Mouse (Mus musculus) 416B (cell line): ENCODE data around the gene Arhgap21.
"Not testable (repeated sequence)": the region's sequence is repeated elsewhere in the genome, so short reads cannot be mapped to it uniquely, and the experiment has no call there.

Experiments
- DNase-seq: peaks from one replicate; pipeline ENCODE4 v3.0.0; 2011; ENCODE audit warnings: low read depth

Arhgap21 gene

GRCm38 (mm10) chr2:20941105-20941504, 27.6 kb downstream of the Arhgap21 start:
- no peak for DNase-seq

DNA sequence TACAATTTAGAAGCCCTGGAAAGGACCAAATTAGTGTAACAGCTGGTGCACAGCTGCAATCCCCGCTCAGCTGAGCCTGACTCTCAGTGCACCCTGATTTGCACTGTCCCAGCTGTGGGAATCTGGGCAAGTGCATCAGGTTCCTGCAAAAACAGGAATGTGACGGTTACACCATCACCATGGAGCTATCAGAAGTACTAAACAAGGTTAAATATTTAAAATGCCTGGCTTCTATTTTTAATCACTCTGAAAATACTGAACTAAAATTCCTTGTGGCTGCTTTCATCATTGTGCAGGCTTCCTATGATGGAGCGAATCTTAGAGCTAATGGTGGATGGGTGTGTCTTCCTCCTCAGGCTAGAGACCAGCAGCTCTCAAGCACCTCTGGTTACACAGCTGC, 29.3 kb downstream of the Arhgap21 start:
- no peak for DNase-seq

DNA sequence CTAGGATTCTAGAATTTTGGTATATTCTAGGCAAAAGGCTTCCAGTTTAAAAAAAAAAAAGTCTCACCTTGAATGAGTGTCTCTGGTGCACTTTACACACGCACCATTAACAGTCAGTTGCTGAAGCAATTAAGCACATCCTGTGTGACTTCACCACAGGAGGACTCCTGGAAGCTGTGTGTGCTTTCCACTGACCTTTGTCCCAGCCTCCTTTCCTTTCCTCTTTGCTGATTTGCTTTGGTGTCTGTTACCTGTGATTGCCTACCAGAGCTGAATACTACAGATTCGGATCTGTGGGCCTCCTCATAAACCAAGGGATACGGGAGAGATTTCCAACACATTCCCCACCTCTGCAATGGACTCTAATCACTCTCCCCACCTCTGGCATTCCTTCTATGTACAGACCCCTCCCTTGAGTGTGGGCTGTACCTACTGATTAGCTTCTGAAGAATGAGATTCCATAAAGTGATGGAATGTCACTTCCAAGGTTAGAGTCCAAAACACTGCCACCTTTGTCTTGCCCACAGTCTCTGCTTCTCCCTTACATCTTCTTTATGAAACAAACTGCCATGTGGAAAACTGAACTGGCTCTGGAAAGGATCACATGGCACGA, 32.0 kb downstream of the Arhgap21 start:
- no peak for DNase-seq

DNA sequence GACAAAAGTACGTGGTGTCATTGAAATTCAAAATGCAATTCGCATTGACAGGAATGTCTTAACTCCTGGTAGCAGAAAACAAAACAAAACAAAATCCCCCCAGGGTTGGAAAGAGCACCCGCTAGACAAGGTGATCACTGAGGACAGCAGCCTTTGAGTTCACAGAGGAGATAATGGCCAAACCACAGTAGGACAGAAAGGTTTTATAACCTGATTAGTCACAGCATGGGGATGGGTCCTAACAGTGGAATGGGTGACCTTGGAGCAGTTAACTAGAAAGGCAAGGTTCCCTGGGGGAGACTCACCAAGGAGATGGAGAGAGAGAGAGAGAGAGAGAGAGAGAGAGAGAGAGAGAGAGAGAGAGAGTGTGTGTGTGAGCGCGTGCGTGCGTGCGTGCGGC, 34.3 kb downstream of the Arhgap21 start:
- DNase-seq: no peak

DNA sequence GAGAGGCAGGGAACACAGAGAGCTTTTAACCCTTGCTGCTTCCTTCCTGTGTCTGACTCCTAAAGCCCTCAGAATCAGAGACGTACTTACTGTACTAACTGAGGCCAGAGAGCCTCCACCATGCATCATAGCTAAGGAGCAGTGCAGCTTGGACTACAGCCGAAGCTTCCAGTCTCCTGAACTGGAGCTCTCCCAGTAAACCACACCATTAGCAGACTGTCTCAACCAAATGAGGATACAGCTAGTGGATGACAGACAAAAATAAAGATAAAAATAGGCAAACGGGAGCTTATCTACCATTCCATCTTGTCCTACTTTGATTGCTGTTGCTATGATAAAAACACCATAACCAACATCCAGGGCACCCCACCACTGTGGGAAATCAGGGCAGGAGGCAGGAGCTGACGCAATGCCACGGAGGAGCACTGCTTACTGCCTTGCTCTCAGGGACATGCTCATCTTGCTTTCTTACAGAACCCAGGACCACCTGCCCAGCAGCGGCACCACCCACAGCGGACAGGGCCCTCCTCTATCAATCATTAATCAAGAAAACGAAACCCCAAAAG, 35.9 kb downstream of the Arhgap21 start:
- DNase-seq: peak; percentile 33

DNA sequence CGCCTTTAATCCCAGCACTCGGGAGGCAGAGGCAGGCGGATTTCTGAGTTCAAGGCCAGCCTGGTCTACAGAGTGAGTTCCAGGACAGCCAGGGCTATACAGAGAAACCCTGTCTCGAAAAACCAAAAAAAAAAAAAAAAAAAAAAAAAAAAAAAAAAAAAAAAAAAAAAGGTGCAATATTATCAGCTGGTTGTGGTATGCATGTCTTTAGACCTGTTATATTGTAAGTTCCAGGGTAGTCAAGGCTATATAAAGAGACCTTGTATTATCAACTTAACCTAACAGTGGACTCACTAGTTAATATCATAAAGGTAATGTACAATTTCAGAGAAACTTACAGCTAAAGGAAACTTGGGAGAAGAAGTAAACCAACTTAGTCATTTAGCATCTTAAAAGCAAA, 36.9 kb downstream of the Arhgap21 start:
- DNase-seq: not testable (repeated sequence)

DNA sequence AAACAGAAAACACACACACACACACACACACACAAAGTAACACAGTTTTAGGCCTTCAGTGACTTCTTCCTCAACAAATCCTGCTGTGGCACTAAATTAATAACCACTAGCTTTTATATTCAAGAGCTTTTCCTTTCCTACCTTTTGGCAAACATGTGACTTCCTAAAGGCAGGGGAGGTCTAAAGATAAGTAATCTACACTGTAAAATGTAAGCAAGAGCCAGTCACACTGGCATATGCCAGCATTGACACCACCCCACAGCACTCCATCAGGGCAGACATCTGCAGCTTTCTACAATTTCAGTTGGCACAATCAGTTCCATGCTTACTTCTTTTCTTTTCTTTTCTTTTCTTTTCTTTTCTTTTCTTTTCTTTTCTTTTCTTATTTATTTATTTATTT, 40.2 kb downstream of the Arhgap21 start:
- DNase-seq: peak; percentile 37

- no peak for DNase-seq
Measured at GRCm38 (mm10) chr2:20924938-20925337, 43.7 kb downstream of the Arhgap21 start.

GRCm38 (mm10) chr2:20922366-20922765, 46.3 kb downstream of the Arhgap21 start:
- no peak for DNase-seq

DNA sequence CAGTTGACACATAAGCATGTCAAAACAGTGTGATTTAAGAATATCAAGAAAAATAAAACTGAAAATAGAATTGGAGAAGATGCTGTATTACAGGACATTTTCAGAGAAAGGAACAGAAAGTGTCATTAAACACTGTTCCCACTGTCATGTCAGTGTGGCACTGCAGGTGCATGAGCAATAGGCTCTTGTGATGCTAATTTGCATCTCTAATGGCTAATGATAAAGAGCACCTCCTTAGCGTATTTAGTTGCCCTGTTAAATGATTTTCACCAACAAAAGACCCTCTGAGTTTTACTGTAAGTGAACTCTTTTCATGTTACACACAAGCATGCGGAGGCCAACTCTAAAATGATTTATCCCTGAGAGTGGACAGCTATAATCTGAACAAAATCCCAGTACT, 47.1 kb downstream of the Arhgap21 start:
- DNase-seq: no peak

DNA sequence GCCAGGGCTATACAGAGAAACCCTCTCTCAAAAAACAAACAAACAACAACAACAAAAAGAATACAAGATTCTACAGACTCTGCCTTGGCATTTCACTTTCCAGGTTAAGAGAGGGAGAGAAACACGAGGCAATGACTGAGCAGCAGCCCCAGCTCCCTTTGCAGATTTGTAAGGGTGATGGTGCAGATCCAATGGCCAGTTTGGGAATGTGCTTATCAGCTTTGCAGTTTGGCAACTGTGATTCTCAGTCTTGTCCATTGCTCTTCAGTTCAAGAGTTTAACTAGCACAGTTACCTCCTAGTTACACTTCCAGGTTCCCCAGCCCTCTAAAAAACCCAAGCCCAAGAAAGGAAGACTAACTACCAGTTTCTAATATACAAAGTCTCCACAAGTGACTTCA, 47.7 kb downstream of the Arhgap21 start:
- DNase-seq: no peak

DNA sequence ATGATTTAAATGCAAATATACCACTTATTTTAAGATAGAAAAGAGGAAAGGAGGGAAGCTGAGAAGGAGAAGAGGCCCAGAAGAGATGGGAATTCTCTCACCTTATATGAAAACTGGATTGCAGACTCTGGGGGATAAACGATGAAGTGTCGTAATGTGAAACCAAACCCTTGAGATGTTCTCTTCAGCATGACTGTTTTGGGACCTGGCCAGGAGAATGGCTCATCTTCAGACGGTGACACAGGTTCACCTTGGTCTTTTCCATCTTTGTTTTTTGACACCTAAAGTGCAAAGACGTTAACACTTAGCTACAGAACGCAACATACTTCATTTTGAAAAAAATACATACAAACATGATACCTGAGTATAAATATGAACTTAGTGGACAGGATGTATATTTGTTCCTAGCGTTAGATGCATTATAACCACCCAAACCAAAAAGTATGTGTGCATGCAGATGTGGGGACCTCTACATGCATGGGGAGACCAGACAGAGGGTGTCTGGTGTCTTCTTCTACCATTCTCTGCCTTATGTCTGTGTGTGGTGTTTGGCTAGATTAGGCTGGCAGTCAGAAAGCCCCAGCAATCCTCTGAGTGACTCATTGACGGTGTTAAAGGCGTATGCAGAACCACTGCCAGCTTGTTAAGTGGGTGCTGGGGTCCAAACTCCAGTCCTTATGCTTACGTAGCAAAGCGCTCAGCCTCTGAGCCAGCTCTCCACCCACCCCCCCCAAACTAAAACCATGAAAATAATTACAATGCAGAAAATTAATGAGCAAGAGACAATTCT, 54.0 kb downstream of the Arhgap21 start:
- peak; percentile 30 for DNase-seq

GRCm38 (mm10) chr2:20913019-20913415, 55.7 kb downstream of the Arhgap21 start:
- DNase-seq: no peak

DNA sequence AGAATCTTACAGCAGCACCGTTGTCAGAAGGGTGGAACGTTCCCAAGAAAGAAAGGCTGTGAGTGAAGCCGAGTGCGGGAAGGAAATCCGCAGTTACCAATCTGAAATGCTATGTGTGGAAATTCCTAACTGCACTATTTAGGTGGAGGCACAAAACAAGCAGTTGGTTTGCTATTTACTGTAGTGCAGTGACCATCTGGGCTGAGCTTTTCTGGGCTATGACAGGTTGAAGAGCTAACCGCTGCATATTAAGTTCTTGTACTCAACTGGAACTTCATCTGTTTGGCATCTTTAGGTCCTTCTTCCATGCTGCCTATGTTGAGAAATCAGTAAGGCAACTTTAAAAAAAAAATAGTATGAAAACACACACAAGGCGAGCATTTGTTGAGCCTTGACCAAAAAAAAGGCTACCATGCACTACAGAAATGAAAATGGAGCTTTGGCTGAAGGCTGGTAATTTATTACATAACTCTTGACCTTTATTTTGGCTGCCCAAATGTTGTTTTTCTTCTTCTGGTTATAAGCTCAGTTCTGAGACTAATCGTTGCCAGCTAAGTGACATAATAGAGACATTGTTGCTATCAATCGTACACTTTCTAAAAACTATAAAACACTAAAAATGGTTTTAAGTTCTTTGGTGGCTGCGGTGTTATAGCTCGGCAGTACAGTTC, 56.2 kb downstream of the Arhgap21 start:
- DNase-seq: no peak

DNA sequence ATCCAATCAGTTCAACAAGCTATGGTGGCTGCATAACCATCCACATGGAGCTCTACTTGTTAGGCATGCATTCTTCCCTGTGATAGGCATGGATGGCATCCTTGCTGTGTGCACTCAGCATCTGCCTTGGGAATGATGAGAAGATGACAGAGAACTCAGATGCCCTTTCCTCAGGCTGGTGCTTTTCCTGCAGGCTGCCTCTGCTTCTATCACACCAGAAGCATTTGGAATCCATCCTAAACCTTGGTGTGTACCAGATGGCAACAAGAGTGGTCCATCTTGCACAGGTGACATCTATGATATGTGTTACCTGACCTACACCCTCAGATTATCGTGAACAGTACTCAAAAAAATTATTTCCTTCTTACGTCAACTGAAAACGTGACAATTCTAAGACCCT, 58.2 kb downstream of the Arhgap21 start:
- no peak for DNase-seq

DNA sequence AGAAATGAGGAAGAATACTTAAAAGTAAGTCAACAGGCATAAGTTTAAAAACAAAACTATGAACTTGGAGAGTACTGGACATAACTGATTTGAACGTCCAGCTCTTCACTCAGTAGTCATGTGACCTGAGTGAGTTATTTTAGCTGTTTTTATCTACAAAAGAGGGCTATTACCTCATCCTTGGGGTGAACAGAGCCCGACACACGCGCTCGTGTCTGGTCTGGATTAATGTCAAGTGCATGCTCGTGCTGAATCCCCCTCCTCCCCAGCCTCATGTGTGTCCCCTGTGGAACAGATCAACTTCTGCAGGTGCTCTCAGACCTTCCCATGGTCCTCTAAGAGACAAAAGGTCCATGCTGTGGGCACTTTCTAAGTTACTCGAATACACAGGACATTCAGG, 59.3 kb downstream of the Arhgap21 start:
- DNase-seq: no peak

DNA sequence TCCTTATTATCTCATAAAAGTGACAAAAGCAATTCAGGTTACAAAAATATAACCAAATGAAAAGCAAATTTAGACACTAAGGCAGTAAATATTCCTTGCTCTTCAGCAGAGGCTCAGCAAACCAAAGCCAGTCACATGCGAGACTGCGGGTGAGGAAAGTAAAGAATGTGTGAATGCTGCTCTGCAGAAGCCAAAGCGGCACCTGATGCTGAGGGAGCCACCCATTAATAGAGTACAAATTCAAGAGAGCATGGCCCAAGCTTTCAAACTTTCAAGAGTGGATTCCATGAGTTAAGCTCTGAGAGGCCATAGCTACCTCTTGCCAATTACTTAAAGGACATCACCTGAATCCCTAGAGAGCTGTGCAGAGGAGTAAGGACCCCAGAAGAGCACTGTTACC, 61.4 kb downstream of the Arhgap21 start:
- no peak for DNase-seq

DNA sequence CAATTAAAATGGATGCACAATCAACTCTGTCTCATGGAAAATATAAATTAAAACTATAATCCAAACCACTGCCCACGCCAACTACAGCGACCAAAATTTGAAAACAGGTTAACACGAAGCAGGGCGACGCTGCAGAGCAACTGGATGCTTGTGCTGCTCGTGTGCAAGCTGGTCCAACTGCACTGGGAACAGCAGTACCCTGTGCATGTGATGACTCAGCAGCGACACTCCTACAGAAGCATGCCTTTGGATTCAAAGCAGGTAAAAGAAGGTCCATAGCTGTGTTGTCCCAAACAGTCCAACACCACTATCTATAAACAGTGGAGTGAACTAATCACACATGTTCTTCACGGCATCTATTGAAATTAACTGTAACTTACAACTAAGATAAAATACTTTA, 63.3 kb downstream of the Arhgap21 start:
- DNase-seq: no peak

- DNase-seq: no peak
Measured at GRCm38 (mm10) chr2:20902981-20903645, 65.6 kb downstream of the Arhgap21 start.

GRCm38 (mm10) chr2:20901916-20902315, 66.8 kb downstream of the Arhgap21 start:
- DNase-seq: no peak

DNA sequence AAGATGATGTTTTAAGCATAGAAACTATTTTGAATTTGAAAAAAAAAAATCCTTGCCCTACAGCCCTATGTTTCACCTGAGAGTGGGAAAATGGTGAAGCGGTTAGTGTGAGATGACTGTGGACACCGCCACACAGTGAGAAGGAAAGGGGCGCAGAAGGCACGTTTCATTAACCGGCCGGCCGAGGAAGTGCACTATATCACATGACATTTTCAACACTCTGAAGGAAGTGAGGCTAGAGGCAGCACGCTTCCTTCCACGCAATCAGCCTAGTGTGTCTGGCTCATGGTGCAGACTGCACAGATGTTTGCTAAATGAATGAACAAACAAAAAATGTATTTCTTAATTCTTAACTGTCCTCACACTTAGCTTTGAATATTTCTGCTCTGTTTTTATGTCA, 69.4 kb downstream of the Arhgap21 start:
- DNase-seq: peak; percentile 81

GRCm38 (mm10) chr2:20898684-20899083, 70.0 kb downstream of the Arhgap21 start:
- DNase-seq: peak; percentile 91
